Mouse (Mus musculus) G1E (cell line): ENCODE results near the gene 1700067K01Rik.
A peak's percentile ranks its signal among the peaks of the same experiment; 100 is the strongest.

Source experiments
- CTCF ChIP-seq: IDR thresholded peaks from 2 replicates; pipeline ENCODE4 v1.5.1; 2012; ENCODE audit warnings: low read depth, low read length, inconsistent platforms, mixed read lengths
- GATA1 ChIP-seq: IDR thresholded peaks from 2 replicates; pipeline ENCODE4 v1.6.1; 2012; ENCODE audit warnings: borderline replicate concordance, low read length, inconsistent platforms, mixed read lengths

DNA sequence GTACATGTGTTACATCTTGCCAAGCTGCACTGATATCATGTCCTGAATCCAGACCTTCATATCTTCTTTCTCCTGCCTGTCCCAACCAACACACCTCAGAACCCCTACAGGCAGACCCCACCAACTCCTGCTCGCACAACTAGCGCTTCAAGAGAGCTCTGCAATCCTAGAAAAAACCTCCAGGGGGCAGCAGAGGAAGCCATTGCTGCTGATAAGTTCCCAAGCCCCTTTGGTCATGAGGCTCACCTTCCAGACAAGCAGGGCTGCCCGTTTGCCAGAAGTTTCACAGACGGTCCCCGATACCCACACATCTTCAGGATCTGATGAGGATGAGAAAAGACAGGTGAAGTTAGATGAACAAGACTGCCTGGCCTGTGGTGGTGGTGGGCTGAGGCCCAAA is 37.7 kb downstream of the 1700067K01Rik start:
- TF ChIP-seq CTCF (peak; percentile 66), GATA1 (no peak)
